Mouse (Mus musculus) adipose tissue, adult 10 weeks (tissue): ENCODE measurements around the gene Psd. TPM values are rescaled to one million over a fixed set of nuclear protein-coding genes. Genes with fewer than 3 reads are reported as not detected.

Experiments
- polyA plus RNA-seq: library from polyadenylated mRNA; stranded (reverse); fragments of 350-450 nt; fragmentation: Illumina TruSeq; extraction: RNeasy Lipid Tissue Mini Kit (QIAGEN cat#74804); gene quantifications from one replicate; pipeline ENCODE4 v1.2.3, GENCODE M21; 2014; ENCODE audit warnings: low read depth, low replicate concordance

Gene Psd
- 7.6 TPM for polyA plus RNA-seq

GRCm38 (mm10) chr19:46326756-46327305 is at the start of gene Psd:
Psd (minus strand) TSS chr19:46327156.

GRCm38 (mm10) chr19:46350168-46350932 is 23.4 kb upstream of the Psd start, which contains the start of gene 2310034G01Rik:
2310034G01Rik (minus strand) TSS chr19:46350302.

GRCm38 (mm10) chr19:46338331-46338936 is 11.5 kb upstream of the Psd start, which contains the start of gene Cuedc2:
Cuedc2 (minus strand) TSS chr19:46338702.

DNA sequence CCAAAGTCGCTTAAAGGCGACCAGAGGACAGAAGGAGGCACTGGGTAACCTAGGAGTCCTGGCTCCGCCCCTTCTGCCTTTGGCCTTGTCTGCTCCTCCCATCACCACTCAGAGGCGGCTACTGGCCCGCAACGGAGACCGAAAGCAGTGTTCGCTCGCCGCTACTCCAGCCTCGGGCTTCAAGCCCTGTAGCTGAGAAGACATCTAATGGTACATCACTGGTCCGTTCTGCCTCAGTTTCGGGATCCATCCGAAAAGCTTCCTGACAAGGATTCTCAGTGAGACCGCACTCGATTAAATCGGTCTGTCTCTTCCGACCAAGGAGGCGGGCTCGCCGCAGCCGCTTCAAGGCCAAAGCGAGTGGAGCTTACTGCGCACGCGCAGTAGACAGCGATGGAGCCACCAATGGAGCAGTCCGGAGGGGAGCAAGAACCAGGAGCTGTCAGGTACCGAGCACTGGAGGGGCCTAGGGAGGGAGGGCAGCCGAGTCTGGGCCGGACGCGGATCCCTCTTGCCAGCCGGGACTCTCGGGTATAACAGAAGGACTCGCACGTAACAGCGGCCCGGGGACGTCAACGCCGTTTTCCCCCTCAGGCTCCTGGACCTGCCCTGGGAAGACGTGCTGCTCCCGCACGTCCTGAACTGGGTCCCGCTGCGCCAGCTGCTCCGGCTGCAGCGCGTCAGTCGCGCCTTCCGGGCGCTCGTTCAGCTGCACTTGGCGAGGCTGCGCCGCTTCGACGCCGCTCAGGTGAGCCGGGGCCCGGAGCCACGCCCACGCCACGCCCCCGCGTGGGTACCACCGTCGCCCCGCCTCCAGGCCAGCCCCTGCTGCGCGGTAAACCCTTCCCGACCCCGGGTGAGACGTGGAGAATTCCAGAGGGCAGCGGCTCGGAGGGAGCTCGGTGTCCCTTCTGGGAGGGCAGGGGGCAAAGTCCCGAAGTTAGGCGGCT is 1.4 kb upstream of the Psd start, which contains the start of gene Fbxl15:
Fbxl15 (plus strand) TSS at position 104 of the 950 bp plus-strand sequence.

DNA sequence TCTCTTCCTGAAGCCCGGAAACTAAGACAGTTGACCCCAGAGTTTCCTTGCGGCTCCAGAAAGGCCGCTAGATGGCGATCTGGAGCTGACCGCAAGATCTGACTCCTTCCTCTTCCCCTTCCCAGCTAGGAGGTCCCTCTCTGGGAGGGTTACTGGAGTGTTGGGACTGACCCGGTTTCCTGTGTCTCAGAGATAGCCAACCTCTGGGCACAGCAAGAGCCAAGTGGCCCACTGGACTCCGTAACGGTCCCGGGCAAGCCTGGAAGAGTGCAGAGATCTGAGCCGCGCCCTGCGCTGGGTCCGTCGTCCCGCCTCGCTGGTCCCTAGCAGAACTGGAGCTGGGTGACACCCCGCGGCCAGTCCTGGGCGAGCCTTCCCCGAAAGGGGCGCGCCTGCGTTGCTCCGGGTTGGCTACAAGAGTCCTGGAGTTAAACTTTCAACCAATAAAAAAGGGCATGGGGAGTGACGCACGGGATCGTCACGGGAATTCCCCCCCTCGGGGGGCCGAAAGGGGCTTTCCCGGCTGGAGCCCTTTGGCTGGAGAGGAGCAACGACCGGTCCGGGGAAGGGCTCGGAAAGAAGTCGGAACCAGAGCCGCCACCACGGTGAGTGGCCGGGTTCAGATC is 22.6 kb downstream of the Psd start, which contains the start of gene Nfkb2:
Nfkb2 (plus strand) TSS at position 105 of the 626 bp plus-strand sequence.

Other genes starting within 250 kb of the Psd start
- gene Elovl3, start 195.3 kb downstream of the Psd start, polyA plus RNA-seq: not detected
- not detected for gene Pitx3, start 178.8 kb downstream of the Psd start, polyA plus RNA-seq
- gene Gbf1, start 174.6 kb downstream of the Psd start, polyA plus RNA-seq: 53.3 TPM
- gene Nfkb2, start 22.8 kb downstream of the Psd start, polyA plus RNA-seq: 15.3 TPM
- 9.2 TPM for gene Fbxl15, start 1.0 kb upstream of the Psd start, polyA plus RNA-seq
- 92.5 TPM for gene Cuedc2, start 11.5 kb upstream of the Psd start, polyA plus RNA-seq
- gene Mfsd13a, start 14.0 kb upstream of the Psd start, polyA plus RNA-seq: 12.8 TPM
- 4.2 TPM for gene 2310034G01Rik, start 23.1 kb upstream of the Psd start, polyA plus RNA-seq
- 97.5 TPM for gene Actr1a, start 68.6 kb upstream of the Psd start, polyA plus RNA-seq
- 23.2 TPM for gene Sufu, start 69.7 kb upstream of the Psd start, polyA plus RNA-seq
- gene Trim8, start 174.5 kb upstream of the Psd start, polyA plus RNA-seq: 23.8 TPM
- gene Arl3, start 246.0 kb upstream of the Psd start, polyA plus RNA-seq: 72.7 TPM
- 18.9 TPM for gene Sfxn2, start 246.2 kb upstream of the Psd start, polyA plus RNA-seq